29 mouse cellular contexts compared by ENCODE assay signal in the genomic region with DNA sequence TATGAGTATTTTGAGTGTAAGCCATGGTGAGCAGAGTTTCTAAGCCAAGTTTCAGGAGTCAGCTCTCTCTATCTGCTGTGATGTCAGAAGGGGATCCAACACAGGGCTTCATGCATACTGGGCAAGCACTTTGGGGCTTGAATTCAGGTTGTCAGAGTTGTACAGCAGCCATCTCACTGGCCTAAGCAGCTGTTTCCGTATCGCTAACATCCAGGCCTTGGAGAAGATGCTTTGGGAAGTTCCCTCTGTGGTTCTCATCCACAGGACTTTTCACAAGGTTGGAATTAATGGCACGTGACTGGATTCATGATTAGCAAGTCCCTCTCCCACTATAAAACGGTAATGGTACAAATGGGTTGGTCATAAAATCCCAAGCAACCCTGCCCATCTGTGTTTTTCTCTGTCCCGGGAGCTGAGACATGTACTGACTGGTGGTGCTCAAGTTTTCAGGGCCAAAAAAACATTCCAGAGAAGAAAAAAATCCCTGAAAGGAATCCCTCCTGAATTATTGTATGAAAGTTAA. TPM values are rescaled to one million over a fixed set of nuclear protein-coding genes. Genes with fewer than 3 reads are reported as not detected.
DNase-seq lines count a peak whose midpoint lies in the region; ATAC-seq and TF ChIP-seq lines count a peak whose summit lies in the region.
"Had no signal": no experiment of that assay in that cellular context is flagged by ENCODE, and none has a peak within 500 bp of the region (broad histone marks: within the 10 kb centered on the region; RNA-seq: fewer than 3 reads in every experiment).

No protein-coding gene starts in this region.

- H3ac ChIP-seq in C2C12 (ENCODE audit: control insufficient read depth, insufficient read length, low read depth) = no peak overlapping the region

- DNase-seq in heart, adult 2 months = peak in 1 of 2 experiments; percentile 18
- DNase-seq in heart, postnatal 14 days = no peak
- no peak for DNase-seq in kidney, postnatal 14 days
- no peak for DNase-seq in urinary bladder, postnatal 36 days (ENCODE audit: low spot score in 2 of 2)
- DNase-seq: adrenal gland, postnatal 14 days; cerebellum, adult 11-12 months; cerebellum, postnatal 10 days; forebrain, postnatal 0 days; gastrocnemius, postnatal 14 days; kidney, adult 8-10 months; right cerebral cortex, postnatal 4 days; thymus, adult 18-20 months; thymus, postnatal 25 days had no signal

- no peak for TF ChIP-seq CTCF in heart, adult 2 months (IDR thresholded peaks at IDR 0.05)
- no peak for TF ChIP-seq CTCF in C2C12 (IDR thresholded peaks at IDR 0.05; ENCODE audit: control insufficient read depth, insufficient read depth, insufficient read length)

- H3K36me3 ChIP-seq in heart, adult 2 months (ENCODE audit: control insufficient read depth, insufficient read depth, low read length) = peaks cover 86% of the 10 kb centered on the region
- no peaks in the 10 kb centered on the region for H3K36me3 ChIP-seq in kidney, embryonic 14.5 days (ENCODE audit: control insufficient read depth, insufficient read depth, low read length)
- H3K36me3 ChIP-seq in C2C12 (ENCODE audit: control insufficient read depth, insufficient read depth) = no peaks in the 10 kb centered on the region
- no peaks in the 10 kb centered on the region for H3K36me3 ChIP-seq in limb, embryonic 13.5 days
- H3K36me3 ChIP-seq: embryonic facial prominence, embryonic 10.5 days; embryonic facial prominence, embryonic 15.5 days; forebrain, embryonic 12.5 days; hindbrain, embryonic 12.5 days; intestine, embryonic 15.5 days; limb, embryonic 12.5 days; lung, embryonic 15.5 days; midbrain, embryonic 10.5 days; midbrain, embryonic 15.5 days had no signal

- 0 out of 2 replicates have a peak overlapping the region, but pooled peaks have one; percentile 31 for H3K9ac ChIP-seq in heart, adult 2 months (ENCODE audit: low read depth, low read length)
- no peak overlapping the region for H3K9ac ChIP-seq in kidney, embryonic 14.5 days (ENCODE audit: low read depth, low read length)
- no peak overlapping the region for H3K9ac ChIP-seq in limb, embryonic 13.5 days
- H3K9ac ChIP-seq: embryonic facial prominence, embryonic 15.5 days; forebrain, embryonic 12.5 days; forebrain, postnatal 0 days; hindbrain, embryonic 12.5 days; intestine, embryonic 15.5 days; limb, embryonic 12.5 days; lung, embryonic 15.5 days; midbrain, embryonic 15.5 days had no signal

- peak; percentile 59; the same call in 1 of the 2 replicates for ATAC-seq in kidney, embryonic 14.5 days (ENCODE audit: low FRiP score, low TSS enrichment)
- ATAC-seq in limb, embryonic 13.5 days (ENCODE audit: low FRiP score, low read depth) = no peak
- ATAC-seq: CD4-positive, CD25-positive, alpha-beta regulatory T cell, adult 4 months; forebrain, postnatal 0 days; hindbrain, postnatal 0 days; intestine, embryonic 15.5 days; midbrain, embryonic 15.5 days had no signal

- no peak for TF ChIP-seq EP300 in heart, adult 2 months (IDR thresholded peaks at IDR 0.05; ENCODE audit: insufficient read depth, low read depth, low read length)

- H3K9me3 ChIP-seq in kidney, embryonic 14.5 days (ENCODE audit: control insufficient read depth, low read length) = no peaks in the 10 kb centered on the region
- H3K9me3 ChIP-seq in limb, embryonic 13.5 days = no peaks in the 10 kb centered on the region
- H3K9me3 ChIP-seq: embryonic facial prominence, embryonic 10.5 days; embryonic facial prominence, embryonic 15.5 days; forebrain, embryonic 12.5 days; hindbrain, embryonic 12.5 days; intestine, embryonic 15.5 days; limb, embryonic 12.5 days; lung, embryonic 15.5 days; midbrain, embryonic 10.5 days; midbrain, embryonic 15.5 days had no signal

- peaks cover 51% of the 10 kb centered on the region for H3K4me1 ChIP-seq in heart, adult 2 months (ENCODE audit: control insufficient read depth, insufficient read depth, low read length)
- H3K4me1 ChIP-seq in kidney, embryonic 14.5 days (ENCODE audit: control insufficient read depth, insufficient read depth, low read length) = peaks cover 31% of the 10 kb centered on the region
- peaks cover 48% of the 10 kb centered on the region for H3K4me1 ChIP-seq in limb, embryonic 13.5 days
- H3K4me1 ChIP-seq: hindbrain, embryonic 12.5 days; intestine, embryonic 15.5 days had no signal

- 23% methylated on average over 5 of the region's 5 CpGs for WGBS in heart, adult 2 months
- 28% methylated on average over 5 of the region's 5 CpGs for WGBS in kidney, embryonic 14.5 days
- 18% methylated on average over 5 of the region's 5 CpGs for WGBS in limb, embryonic 13.5 days

- H3K27ac ChIP-seq in heart, adult 2 months = peak overlapping the region; percentile 32
- H3K27ac ChIP-seq in kidney, embryonic 14.5 days (ENCODE audit: low read depth, low read length) = peak overlapping the region; percentile 19; the same call in 1 of the 2 replicates
- peak overlapping the region; percentile 15; the same call in 1 of the 2 replicates for H3K27ac ChIP-seq in limb, embryonic 13.5 days
- H3K27ac ChIP-seq: embryonic facial prominence, embryonic 10.5 days; embryonic facial prominence, embryonic 15.5 days; forebrain, embryonic 12.5 days; hindbrain, embryonic 12.5 days; hindbrain, postnatal 0 days; intestine, embryonic 15.5 days; limb, embryonic 12.5 days; lung, embryonic 15.5 days; midbrain, embryonic 10.5 days; midbrain, embryonic 15.5 days; stomach, postnatal 0 days had no signal

- peaks cover 12% of the 10 kb centered on the region for H3K79me3 ChIP-seq in C2C12 (ENCODE audit: low read depth)

- no peak overlapping the region for H3K4me2 ChIP-seq in kidney, embryonic 14.5 days (replicated peaks; ENCODE audit: low read depth, low read length)
- no peak overlapping the region for H3K4me2 ChIP-seq in limb, embryonic 13.5 days (replicated peaks)
- H3K4me2 ChIP-seq: embryonic facial prominence, embryonic 15.5 days; forebrain, embryonic 12.5 days; hindbrain, embryonic 12.5 days; intestine, embryonic 15.5 days; limb, embryonic 12.5 days; liver, embryonic 11.5 days; lung, embryonic 15.5 days; midbrain, embryonic 15.5 days had no signal

- no peak overlapping the region for H3K4me3 ChIP-seq in heart, adult 2 months
- H3K4me3 ChIP-seq in kidney, embryonic 14.5 days (ENCODE audit: low read length) = no peak overlapping the region
- no peak overlapping the region for H3K4me3 ChIP-seq in C2C12 (ENCODE audit: insufficient read depth, poor library complexity, severe bottlenecking)
- no peak overlapping the region for H3K4me3 ChIP-seq in limb, embryonic 13.5 days
- H3K4me3 ChIP-seq: embryonic facial prominence, embryonic 10.5 days; embryonic facial prominence, embryonic 15.5 days; forebrain, embryonic 12.5 days; hindbrain, embryonic 12.5 days; intestine, embryonic 15.5 days; limb, embryonic 12.5 days; lung, embryonic 15.5 days; midbrain, embryonic 10.5 days; midbrain, embryonic 15.5 days had no signal

- TF ChIP-seq POLR2A in heart, adult 2 months (IDR thresholded peaks at IDR 0.05; ENCODE audit: insufficient read depth, low read depth, low read length) = no peak

- H3K79me2 ChIP-seq in heart, adult 2 months (replicated peaks; ENCODE audit: control insufficient read depth, insufficient read depth, low read length) = peaks cover 27% of the 10 kb centered on the region
- H3K79me2 ChIP-seq in C2C12 (ENCODE audit: control insufficient read depth, insufficient read depth) = peaks cover 69% of the 10 kb centered on the region

- H3K27me3 ChIP-seq in heart, adult 2 months (ENCODE audit: control insufficient read depth, insufficient read depth, low read length) = no peaks in the 10 kb centered on the region
- no peaks in the 10 kb centered on the region for H3K27me3 ChIP-seq in kidney, embryonic 14.5 days (ENCODE audit: control insufficient read depth, insufficient read depth, low read length)
- no peaks in the 10 kb centered on the region for H3K27me3 ChIP-seq in C2C12 (ENCODE audit: control insufficient read depth, insufficient read depth, insufficient read length)
- no peaks in the 10 kb centered on the region for H3K27me3 ChIP-seq in limb, embryonic 13.5 days
- H3K27me3 ChIP-seq: embryonic facial prominence, embryonic 15.5 days; forebrain, embryonic 12.5 days; hindbrain, embryonic 12.5 days; intestine, embryonic 15.5 days; limb, embryonic 12.5 days; lung, embryonic 15.5 days; midbrain, embryonic 15.5 days had no signal

- intact Hi-C loops in heart, adult 2 months (cut with DNase I) = no loop called here
- intact Hi-C loops in heart, postnatal 14 days (cut with DNase I) = no loop called here

TF ChIP-seq in C2C12, 6 proteins besides CTCF, POLR2A, EP300 and RAD21:
- TF ChIP-seq USF1 (IDR thresholded peaks at IDR 0.05; ENCODE audit: low read depth) = peak; percentile 67
- TF ChIP-seq MAX (IDR thresholded peaks at IDR 0.05) = no peak

RNA-seq across cellular contexts. Expression of a gene that starts 36.3 kb away (rescaled TPM):
- total RNA-seq in heart, adult 2 months (2021) = 100 to 1,000 TPM; 115 TPM
- polyA plus RNA-seq in heart, adult 2 months (2012; rRNA removed) = 64.5 and 101 TPM in 2 replicates
- total RNA-seq in heart, postnatal 14 days (2021) = 100 to 1,000 TPM; 128 to 131 TPM
- polyA plus RNA-seq in kidney, embryonic 14.5 days (2014; fragmentation: Nextera tagmentation; extraction: Ambion mirVana) = 77.1 and 113 TPM in 2 replicates
- polyA plus RNA-seq in C2C12 (2012; fragmentation: generic; extraction: Trizol) = 19.1 TPM
- polyA plus RNA-seq in limb, embryonic 13.5 days (2015; fragmentation: Nextera tagmentation; extraction: Ambion mirVana) = 69.2 and 71.4 TPM in 2 replicates
